Mouse (Mus musculus): ENCODE measurements around the gene Gm16253.

The Gm16253 gene

DNA sequence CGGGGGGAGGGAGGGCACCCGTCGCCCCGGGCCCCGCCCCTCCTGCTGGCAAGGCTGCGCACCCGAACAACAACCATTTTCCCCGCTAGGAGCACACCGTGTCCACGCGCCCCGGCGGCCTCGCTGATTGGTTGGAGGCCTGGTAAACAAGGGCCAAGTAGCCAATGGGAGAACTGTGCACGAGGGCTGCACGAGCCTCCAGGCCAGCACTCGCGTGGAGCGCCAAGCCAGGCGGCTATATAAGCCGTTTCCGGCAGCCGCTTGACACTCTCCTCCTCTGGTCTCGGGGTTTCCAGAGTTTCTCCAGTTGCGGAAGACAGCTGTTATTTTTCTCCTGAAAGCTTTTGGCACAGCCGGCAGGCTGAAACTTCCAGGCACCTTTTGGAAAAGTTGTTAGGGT, 19.1 kb upstream of the Gm16253 start, which contains the start of gene Txnip:
Gene Txnip (plus strand): TSS at position 264 of the 400 bp plus-strand sequence.
- DNase-seq (ENCODE audit: low read depth, low spot score): peak; percentile 99

DNA sequence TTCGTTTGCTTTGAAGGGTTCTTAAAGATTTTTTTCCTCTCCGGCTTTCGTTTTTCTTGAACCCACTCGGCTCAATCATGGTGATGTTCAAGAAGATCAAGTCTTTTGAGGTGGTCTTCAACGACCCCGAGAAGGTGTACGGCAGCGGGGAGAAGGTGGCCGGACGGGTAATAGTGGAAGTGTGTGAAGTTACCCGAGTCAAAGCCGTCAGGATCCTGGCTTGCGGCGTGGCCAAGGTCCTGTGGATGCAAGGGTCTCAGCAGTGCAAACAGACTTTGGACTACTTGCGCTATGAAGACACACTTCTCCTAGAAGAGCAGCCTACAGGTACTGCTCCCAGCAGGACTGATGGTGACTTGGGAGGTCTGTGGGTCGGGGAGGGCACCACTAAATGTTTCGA, 18.6 kb upstream of the Gm16253 start:
- DNase-seq (ENCODE audit: low read depth, low spot score): no peak

DNA sequence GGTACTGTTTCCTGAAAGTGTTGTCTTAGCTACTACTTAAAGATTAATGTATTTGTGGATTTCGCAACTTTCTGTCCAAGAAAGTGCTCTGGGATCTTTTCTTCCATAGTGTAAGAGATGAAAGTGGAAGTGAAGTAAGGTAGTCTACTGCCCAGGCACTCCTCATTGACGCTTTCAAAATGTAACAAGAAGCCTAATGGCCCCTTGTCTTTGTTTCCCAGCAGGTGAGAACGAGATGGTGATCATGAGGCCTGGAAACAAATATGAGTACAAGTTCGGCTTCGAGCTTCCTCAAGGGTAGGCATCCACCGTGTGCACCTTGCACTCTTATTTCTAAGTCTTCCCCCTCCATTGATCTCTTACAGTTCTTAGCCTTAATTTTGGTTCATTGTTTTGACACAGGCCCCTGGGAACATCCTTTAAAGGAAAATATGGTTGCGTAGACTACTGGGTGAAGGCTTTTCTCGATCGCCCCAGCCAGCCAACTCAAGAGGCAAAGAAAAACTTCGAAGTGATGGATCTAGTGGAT, 18.1 kb upstream of the Gm16253 start:
- no peak for DNase-seq (ENCODE audit: low read depth, low spot score)

DNA sequence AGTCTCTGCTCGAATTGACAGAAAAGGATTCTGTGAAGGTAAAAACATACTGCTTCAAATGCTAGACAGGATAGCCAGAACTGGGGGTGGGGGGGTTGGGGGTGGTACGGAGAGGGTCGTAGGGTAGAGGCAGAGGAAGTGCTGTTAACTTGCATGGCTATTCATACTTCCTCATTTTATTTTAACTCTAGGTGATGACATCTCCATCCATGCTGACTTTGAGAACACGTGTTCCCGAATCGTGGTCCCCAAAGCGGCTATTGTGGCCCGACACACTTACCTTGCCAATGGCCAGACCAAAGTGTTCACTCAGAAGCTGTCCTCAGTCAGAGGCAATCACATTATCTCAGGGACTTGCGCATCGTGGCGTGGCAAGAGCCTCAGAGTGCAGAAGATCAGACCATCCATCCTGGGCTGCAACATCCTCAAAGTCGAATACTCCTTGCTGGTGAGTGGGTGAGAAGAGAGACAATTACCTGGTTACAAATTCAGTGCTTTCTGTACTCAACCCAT, 17.3 kb upstream of the Gm16253 start:
- DNase-seq (ENCODE audit: low read depth, low spot score): no peak

DNA sequence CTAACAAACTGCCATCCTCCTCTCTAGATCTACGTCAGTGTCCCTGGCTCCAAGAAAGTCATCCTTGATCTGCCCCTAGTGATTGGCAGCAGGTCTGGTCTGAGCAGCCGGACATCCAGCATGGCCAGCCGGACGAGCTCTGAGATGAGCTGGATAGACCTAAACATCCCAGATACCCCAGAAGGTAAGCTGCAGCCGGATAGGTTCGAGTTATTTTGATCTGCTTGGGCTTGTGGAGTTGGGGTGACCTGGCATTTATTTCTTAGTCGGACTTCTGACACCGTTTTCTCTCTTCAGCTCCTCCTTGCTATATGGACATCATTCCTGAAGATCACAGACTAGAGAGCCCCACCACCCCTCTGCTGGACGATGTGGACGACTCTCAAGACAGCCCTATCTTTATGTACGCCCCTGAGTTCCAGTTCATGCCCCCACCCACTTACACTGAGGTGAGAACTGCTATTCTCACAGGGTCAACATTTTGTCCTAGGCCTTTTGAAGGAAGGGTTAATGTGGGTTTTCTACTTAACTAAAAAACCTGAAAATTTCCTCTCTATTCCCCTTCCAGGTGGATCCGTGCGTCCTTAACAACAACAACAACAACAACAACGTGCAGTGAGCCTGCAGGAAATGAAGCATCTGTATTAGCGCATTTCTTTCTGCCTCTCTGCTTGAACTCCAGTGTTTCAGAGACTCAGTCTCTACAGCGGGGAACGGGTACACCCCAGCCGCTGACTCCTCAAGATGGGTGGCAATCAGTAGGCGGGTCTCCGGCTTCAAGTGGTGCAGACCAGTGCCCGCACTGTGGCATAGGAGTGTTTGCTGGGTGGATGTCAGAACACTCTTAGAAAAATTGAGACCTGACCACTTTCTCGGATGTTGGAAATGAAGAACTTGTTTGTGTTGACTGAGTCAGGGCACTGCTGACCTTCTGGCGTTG, 16.6 kb upstream of the Gm16253 start:
- no peak for DNase-seq (ENCODE audit: low read depth, low spot score)

DNA sequence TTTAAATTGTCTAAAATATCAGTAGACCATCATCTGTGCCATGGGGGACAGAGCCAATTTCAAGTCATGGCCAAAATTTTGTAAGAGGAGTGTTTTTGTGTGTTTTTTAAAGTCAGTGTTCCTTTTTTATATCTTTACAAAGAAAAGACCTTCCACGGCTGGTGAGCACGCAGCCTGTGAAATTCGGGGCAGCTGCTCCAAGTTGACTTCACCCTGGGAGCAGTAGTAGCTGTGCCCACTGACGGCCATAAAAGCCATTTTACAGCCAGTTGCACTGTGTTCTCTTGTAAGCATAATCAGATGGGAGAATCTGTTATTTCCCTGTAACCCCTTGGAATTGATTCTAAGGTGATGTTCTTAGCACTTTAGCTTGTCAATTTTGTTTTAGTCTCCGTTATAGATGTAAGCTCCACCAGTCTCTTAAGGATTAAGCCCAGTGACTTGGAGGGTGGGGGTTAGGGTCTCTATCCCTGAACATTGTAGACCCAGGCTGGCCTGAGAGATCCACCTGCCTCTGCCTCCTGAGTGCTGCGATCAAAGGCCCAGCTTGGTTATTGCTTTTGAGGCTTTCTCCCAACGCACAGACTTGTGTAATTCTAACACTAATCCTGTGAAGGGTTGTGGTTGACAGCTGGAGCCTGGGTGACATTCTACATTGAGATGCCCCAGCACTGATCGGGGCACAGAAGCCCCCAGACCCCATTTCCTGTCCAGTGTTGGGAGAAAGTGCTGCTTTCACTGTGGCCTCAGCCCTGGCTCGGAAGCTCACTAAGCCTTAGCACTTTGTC, 15.7 kb upstream of the Gm16253 start:
- no peak for DNase-seq (ENCODE audit: low read depth, low spot score)

DNA sequence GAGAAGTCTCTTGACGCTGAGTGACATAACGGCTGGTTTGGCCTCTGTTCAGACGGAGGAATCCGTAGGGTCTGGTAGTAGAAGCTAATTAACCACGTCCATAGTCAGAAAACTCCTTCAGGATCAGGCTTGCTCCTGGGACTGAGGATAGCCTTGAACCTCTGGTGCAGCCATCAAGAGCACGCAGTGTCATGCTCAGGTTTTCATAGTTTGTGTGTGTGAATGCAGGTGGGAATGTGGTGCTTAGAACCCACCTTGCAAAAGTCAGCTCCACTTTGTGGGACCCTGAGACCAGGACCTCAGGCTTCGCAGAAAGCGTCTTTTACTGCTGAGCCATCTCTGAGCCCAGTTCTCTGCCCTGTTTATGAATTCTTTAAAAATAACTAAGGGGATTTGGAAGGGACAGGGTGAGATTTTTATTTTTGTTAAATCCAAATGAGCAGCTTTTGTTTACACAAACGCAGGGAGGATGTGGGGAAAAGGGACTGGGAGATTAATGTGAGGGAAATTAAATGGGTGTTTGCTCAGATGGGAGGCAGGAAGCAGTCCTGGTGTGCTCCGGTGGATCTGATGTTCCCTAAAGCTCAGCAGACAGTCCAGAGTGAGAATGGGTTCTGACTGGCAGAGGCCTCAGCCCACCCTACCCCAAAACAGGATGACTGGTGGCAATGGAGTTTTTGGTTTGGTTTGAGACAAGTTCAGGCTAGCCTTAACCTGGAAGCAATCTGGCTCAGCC, 14.7 kb upstream of the Gm16253 start:
- DNase-seq (ENCODE audit: low read depth, low spot score): no peak

DNA sequence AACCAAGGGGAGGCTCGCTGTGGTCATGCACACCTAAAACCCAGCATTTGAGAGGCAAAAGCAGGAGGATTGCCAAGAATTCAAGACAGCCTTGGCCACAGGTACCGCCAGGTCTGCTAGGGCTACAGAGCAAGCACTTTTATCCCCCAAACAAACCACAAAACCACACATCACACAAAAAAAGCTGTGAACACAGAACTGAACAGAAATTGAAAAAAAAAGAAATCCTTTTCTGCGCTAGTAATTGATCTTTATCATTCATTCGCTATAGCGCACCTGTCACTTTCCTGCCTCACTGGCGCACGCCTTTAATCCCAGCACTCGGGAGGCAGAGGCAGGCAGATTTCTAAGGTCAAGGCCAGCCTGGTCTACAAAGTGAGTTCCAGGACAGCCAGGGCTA, 13.5 kb upstream of the Gm16253 start:
- DNase-seq (ENCODE audit: low read depth, low spot score): no peak

DNA sequence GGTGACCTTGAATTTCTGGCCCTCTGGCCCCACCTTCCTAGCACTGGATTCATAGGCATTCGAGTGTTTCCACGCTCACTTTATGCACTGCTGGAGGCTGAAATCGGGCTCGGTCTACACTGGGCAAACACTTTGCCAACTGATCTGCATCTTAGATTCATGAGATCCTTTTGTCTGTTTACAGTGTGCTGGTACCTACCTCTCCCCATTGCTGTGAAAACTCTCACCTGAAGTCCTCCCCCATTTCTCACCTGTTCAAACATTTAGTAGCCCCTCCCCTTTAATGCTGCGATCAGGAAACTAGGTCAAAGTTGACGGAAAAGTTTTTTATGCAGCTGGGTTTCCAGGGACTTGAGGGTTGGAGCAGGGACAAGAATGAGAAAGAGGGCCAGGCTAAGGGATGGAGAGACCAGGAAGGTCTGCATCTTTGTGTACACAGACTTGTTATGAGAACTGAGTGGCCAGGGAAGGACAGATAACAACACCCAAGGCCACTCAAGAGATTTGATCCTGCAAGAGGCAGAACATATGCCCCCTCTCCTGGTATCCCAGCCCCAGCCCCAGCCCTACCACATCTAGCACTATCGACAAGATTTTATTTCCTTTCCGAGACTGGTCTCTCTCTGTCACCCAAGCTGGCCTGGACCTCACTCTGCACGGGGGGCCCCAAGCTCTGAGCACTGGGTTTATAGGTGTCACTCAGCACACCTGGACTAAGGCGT, 12.7 kb upstream of the Gm16253 start:
- no peak for DNase-seq (ENCODE audit: low read depth, low spot score)

DNA sequence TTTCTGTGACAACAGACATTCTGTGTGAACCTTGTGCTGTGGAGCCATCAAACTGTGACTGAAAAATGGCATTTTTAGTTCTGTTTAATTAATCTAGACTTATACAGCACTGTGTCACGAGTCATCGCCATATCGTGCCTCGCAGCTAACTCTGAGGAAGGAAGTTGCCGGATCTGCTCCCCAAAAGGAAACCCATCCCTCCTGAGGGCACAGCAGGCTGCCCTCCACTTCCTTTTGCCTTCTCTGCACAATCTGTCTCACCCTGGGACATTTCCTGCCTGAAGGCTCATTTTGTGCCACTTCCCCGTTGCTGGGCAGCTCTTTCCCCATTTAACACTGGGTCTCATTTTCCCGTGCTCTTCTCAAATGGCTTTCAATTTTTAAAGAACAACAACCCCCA, 12.2 kb upstream of the Gm16253 start:
- DNase-seq (ENCODE audit: low read depth, low spot score): no peak

DNA sequence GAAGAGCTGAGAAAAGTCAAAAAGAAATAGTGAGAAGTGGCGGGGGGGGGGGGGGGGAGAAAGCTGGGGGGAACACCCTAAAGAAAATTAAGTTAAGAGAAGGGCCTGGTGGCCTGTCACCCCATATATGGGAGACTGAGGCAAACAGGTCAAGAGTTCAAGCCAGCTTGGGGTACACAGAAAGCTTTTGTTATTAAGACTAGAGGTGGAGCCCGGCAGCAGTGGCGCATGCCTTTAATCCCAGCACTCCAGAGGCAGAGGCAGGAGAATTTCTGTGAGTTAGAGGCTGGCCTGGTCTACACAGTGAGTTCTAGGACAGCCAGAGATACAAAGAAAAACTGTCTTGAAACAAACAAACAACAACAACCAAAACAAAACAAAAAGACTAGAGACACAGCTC, 11.7 kb upstream of the Gm16253 start:
- no peak for DNase-seq (ENCODE audit: low read depth, low spot score)

DNA sequence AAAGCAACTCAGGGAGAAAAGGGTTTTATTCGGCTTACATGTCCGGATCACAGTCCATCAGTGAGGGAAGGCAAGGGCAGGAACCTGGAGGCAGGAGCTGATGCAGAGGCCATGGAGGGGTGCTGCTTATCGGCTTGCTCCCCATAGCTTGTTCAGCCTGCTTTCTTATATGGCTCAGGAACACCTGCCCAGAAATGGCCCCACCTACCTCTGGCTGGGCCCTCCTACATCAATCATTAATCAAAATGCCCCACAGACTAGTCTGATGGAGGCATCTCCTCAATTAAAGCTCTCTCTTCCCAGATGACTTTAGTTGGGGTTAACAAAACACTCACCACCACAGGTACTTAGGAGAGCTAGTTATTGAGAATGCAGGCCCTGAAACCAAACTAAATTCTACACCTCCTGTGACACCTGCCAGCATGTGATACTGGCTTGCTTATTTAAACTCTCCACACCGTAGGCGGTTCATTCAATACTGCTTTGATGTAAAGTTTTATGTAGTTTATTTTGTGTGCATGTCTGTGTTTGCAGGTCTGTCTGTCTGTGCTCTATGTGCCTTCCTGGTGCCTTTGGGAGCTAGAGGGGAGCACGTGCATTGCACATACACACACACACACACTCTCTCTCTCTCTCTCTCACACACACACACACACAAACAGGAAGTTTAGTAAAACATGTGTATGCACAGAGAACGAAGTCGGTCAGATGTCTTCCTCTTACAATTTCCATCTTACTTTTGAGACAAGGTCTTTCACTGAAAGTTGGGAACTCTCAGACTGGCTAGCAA, 9.9 kb upstream of the Gm16253 start:
- no peak for DNase-seq (ENCODE audit: low read depth, low spot score)

DNA sequence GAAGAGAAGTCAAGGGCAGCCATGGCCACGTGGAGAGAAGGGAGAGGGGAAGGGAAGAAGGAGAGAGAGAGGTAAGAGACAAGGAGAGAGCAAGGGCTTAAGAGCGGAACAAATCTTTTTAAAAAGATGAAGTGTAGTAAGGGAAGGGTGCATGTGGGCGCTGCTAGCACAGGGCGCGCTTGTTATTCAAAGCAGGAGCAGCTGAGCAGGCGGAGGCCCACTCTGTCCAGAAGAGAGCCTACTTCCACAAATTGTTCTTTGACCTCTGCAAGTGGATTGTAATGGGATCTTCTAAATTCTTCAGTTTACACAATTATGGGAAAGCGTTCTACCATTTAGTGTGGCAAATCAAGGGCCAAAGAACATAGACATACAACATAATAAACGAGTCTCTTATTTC, 8.2 kb upstream of the Gm16253 start:
- DNase-seq (ENCODE audit: low read depth, low spot score): no peak

DNA sequence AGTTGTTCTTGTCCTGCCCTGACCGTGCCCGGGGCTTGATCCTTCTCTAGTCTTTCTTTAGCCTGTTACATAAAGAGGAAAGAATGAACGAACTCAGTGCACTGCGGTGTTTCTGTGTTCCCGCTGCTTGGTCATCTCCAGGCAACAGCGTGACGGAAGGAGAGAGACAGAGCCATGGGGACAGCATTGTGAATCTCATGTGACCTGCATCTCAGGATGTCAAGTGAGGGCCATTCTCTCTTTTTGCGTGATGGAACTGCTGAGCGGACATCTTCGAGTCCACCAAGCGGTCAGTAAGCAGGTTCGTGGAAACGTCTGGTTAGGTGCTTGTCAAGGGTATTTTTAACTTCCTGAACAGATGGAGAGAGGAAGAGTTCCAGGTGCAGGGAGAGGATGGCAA, 7.3 kb upstream of the Gm16253 start:
- no peak for DNase-seq (ENCODE audit: low read depth, low spot score)

DNA sequence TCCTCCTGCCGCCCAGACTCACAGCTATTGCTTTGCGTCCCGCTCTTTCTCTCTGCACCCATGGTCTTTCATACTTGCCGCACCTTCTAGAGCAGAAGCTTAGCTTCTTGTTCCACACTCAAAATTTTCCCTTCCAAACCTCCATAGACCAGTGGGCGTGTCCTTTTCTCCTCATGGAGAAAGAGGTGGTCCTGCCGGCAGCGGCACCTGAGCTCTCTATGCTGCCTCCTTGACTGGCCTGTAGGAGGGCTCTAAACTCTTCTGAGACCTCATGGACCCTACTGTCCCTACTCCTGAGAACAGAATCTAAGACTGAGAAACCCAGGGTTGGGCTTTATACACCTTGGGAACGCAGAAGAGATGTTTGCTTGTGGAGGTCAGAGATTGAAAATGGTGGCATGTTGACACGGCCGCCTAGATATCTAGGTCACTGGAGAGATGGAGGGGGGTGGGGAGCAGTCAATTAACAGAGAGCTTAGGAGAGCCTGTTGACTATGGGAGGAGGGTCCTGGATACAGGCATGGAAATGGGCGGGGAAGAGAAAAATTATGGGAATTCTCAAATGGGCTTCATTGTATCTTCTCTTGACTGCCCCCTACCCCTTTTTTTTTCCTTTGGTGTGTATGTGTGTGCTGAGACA, 6.7 kb upstream of the Gm16253 start:
- DNase-seq (ENCODE audit: low read depth, low spot score): no peak

DNA sequence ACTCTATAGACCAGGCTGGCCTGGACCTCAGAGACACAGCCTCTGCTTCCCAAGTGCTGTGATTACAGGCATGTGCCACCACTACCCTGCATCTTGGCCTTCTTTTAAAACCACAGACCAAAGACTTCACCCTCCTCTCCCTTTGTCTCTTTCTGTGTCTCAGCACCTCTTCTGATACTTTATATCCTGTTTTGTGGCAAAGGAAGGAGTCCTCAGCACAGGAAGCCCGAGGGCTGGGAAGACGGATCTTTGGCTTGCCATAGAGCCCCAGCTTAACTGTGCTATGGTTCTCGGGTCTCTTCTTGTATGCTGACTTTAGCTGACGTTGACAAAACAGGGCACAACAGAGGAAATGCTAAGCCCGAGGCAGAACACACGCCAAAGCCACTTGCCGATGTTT, 6.1 kb upstream of the Gm16253 start:
- no peak for DNase-seq (ENCODE audit: low read depth, low spot score)

DNA sequence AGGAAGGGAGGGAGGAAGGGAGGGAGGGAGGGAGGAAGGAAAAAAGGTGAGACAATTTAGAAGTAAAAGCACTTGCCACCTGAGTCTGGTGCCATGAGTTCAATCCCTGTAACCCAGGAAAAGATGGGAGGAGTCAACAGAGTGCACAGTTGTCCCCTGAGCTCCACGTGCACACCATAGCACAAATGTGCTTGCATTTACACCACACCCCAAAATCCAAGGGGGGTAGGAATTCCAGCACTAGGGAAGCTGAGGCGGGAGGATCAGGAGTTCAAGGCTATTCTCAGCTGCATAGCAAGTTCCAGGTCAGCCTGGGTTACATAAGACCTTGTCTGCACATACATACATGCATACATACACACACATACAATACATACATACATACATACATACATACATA, 5.4 kb upstream of the Gm16253 start:
- DNase-seq (ENCODE audit: low read depth, low spot score): no peak

DNA sequence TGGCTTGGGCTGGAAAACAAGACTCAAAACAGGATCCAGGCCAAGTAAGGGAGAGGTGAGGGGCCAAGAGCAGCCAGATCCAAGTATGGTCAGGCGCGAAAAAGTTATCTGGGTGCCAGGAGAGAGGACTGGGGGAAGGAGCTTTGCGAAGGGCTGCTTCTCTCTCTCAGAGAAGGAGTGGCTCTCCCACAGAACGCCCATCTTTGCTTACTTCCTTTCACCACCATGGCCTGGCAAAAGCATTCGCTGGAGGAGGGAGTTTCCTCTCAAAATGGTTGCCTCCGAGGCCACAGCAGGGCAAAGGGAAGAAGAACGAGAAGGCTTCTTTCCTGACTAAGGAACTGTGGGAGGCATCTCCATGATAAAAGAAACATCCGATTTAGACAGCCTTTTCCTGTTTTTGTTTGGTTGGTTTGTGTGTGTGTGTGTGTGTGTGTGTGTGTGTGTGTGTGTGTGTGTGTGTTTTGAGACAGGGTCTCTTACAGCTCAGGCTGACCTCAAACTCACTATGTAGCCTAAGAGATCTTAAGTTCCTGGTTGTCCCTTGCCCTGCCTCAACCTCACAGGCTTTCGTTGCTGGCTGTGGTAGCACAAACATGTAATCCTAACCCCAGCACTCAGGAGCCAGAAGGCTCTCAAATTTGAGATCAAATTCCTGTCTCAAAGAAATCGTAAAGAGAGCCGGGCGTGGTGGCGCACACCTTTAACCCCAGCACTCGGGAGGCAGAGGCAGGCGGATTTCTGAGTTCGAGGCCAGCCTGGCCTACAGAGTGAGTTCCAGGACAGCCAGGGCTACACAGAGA, 4.7 kb upstream of the Gm16253 start:
- no peak for DNase-seq (ENCODE audit: low read depth, low spot score)
